Mouse (Mus musculus): ENCODE data around the gene Mxd1. TPM values are rescaled to one million over a fixed set of nuclear protein-coding genes. Genes with fewer than 3 reads are reported as not detected.

Mxd1 gene
- polyA plus RNA-seq, 1 experiment from 2014 or later: 16.7 TPM

- no peaks in the 10 kb centered on the region for H3K9me3 ChIP-seq (ENCODE audit: control insufficient read depth, low read length)
- H3K9ac ChIP-seq (ENCODE audit: low read length): no peak overlapping the region
- no peak overlapping the region for H3K27ac ChIP-seq (ENCODE audit: low read depth, low read length)
- H3K4me1 ChIP-seq (ENCODE audit: control insufficient read depth, insufficient read depth, low read length): no peaks in the 10 kb centered on the region
- ATAC-seq (ENCODE audit: low FRiP score) (no peak), DNase-seq (ENCODE audit: low spot score, missing footprints) (no peak)
- no peak overlapping the region for H3K4me3 ChIP-seq (ENCODE audit: low read depth, low read length)
- H3K4me2 ChIP-seq: no peak overlapping the region
- 87% methylated on average over 9 of the region's 9 CpGs for WGBS
- H3K36me3 ChIP-seq (ENCODE audit: control insufficient read depth, insufficient read depth, low read length): no peaks in the 10 kb centered on the region
- no peaks in the 10 kb centered on the region for H3K27me3 ChIP-seq (ENCODE audit: control insufficient read depth, insufficient read depth, low read length)
These were observed 8.6 kb downstream of the Mxd1 start for GRCm38 (mm10) chr6:86660161-86660877.

DNA sequence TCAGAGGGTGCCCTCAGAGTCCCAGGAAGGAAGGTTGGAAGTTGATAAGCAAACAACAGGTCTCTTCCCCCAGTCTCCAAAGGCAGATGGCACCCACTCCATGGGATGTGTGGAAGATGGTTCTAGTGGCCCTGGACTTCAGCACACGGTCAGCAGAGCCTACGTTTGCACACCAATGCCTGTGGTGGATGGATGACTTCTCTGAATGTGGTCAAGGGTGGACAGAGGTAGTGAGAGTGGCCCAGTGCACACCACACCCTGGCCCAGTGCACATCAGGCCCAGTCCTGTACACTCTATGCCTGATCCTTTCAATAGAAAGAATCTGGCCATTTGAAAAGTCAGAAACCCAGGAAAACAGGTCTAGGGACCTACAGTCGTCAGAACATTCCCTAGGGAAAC lies 10.5 kb downstream of the Mxd1 start:
- Histone ChIP-seq H3K4me3 (ENCODE audit: low read depth, low read length) (no peak overlapping the region), H3K4me1 (ENCODE audit: control insufficient read depth, insufficient read depth, low read length) (no peaks in the 10 kb centered on the region), H3K9me3 (ENCODE audit: control insufficient read depth, low read length) (no peaks in the 10 kb centered on the region), H3K27ac (ENCODE audit: low read depth, low read length) (no peak overlapping the region), H3K4me2 (no peak overlapping the region), H3K9ac (ENCODE audit: low read length) (no peak overlapping the region), H3K36me3 (ENCODE audit: control insufficient read depth, insufficient read depth, low read length) (no peaks in the 10 kb centered on the region), H3K27me3 (ENCODE audit: control insufficient read depth, insufficient read depth, low read length) (no peaks in the 10 kb centered on the region)
- DNase-seq (ENCODE audit: low spot score, missing footprints) (peak; percentile 62), ATAC-seq (ENCODE audit: low FRiP score) (no peak)
- WGBS: 88% methylated on average over 3 of the region's 3 CpGs

DNA sequence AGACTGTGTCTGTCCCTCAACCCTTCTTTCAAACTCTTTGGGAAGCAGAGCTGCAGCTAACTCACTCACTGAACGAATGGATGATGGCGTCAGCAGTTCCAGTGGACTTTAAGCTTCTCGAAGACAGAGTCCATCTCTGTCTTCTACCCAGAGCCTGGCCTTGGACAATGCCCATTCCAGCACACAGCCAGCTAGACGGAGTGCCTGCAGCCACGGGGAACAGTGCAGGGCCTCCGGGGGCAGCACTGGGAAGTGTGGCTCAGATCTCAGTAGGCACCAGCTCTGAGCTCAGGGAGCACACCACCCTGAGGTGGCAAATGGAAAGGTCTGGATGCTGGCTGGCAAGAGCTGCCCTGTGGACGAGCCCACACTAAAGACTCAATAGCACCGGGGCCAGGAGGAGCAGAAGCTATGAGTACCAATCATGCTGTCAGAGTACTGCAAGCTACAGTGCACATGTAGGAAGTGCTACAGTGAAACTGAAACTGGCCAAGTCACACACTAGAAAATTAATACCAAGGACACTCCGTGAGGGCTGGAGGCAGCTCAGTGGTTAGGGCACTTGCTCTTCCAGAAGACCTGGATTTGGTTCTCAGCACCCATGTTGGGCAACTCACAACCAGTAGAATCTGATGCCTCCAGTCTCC lies 14.6 kb downstream of the Mxd1 start:
- WGBS: 77% methylated on average over 9 of the region's 9 CpGs
- Histone ChIP-seq H3K36me3 (ENCODE audit: control insufficient read depth, insufficient read depth, low read length) (peaks cover 3% of the 10 kb centered on the region; the same call in 1 of the 2 replicates), H3K9ac (ENCODE audit: low read length) (no peak overlapping the region)

DNA sequence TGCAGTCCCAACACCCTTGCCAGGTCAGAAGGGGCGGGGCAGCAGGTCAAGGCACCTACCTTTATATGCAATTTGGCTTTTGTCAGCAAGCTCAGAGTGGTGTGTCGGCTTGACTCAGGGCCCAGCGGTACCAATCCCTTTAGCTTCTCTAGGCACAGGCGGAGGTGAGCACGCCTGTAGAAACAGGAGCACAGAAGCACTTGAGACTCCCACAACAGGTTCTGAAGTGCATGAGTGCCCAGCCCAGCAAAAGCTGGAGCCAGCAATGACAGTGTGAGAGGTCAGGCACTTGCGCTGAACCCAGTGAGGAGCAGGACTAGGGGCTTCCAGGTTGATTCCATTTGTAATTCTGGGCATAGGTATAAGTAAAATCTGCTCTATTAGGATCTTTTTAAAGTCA lies 15.9 kb downstream of the Mxd1 start:
- H3K4me3 ChIP-seq (ENCODE audit: low read depth, low read length): no peak overlapping the region
- no peak overlapping the region for H3K4me2 ChIP-seq
- no peaks in the 10 kb centered on the region for H3K4me1 ChIP-seq (ENCODE audit: control insufficient read depth, insufficient read depth, low read length)
- ATAC-seq (ENCODE audit: low FRiP score) (no peak), DNase-seq (ENCODE audit: low spot score, missing footprints) (no peak)
- peaks cover 3% of the 10 kb centered on the region; the same call in 1 of the 2 replicates for H3K36me3 ChIP-seq (ENCODE audit: control insufficient read depth, insufficient read depth, low read length)
- no peaks in the 10 kb centered on the region for H3K27me3 ChIP-seq (ENCODE audit: control insufficient read depth, insufficient read depth, low read length)
- H3K9me3 ChIP-seq (ENCODE audit: control insufficient read depth, low read length): no peaks in the 10 kb centered on the region
- 90% methylated on average over 6 of the region's 6 CpGs for WGBS
- H3K9ac ChIP-seq (ENCODE audit: low read length): no peak overlapping the region
- H3K27ac ChIP-seq (ENCODE audit: low read depth, low read length): no peak overlapping the region

More for the DNA sequence above, 14.6 kb downstream of the Mxd1 start:
- H3K27me3 ChIP-seq (ENCODE audit: control insufficient read depth, insufficient read depth, low read length): no peaks in the 10 kb centered on the region
- H3K4me1 ChIP-seq (ENCODE audit: control insufficient read depth, insufficient read depth, low read length): no peaks in the 10 kb centered on the region
- no peak overlapping the region for H3K4me2 ChIP-seq
- H3K4me3 ChIP-seq (ENCODE audit: low read depth, low read length): no peak overlapping the region
- no peak overlapping the region for H3K27ac ChIP-seq (ENCODE audit: low read depth, low read length)
- DNase-seq (ENCODE audit: low spot score, missing footprints): no peak
- no peaks in the 10 kb centered on the region for H3K9me3 ChIP-seq (ENCODE audit: control insufficient read depth, low read length)
- no peak for ATAC-seq (ENCODE audit: low FRiP score)

DNA sequence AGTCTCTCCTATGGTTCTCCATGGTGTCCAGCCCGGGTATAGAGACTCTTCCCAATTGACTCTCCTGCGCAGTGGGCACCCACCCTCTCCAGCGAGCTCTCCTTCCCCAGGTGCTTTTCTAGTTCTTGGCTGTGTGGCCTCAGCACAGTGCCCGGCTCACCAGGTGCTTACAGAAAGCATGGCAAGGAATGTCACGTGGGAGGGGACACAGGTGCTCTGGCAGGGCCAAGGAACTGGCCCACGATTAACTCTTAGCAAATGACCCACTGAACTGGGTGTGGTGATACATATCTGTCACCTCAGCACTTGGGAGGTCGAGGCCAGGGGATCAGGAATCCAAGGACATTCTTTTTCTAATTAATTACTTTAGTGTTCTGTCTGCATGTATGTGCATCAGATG lies 22.8 kb downstream of the Mxd1 start:
- no peaks in the 10 kb centered on the region for H3K4me1 ChIP-seq (ENCODE audit: control insufficient read depth, insufficient read depth, low read length)
- H3K9ac ChIP-seq (ENCODE audit: low read length): no peak overlapping the region
- 73% methylated on average over 7 of the region's 7 CpGs for WGBS
- H3K4me2 ChIP-seq: no peak overlapping the region
- H3K4me3 ChIP-seq (ENCODE audit: low read depth, low read length): no peak overlapping the region
- no peak for DNase-seq (ENCODE audit: low spot score, missing footprints)
- no peak overlapping the region for H3K27ac ChIP-seq (ENCODE audit: low read depth, low read length)
- H3K27me3 ChIP-seq (ENCODE audit: control insufficient read depth, insufficient read depth, low read length): no peaks in the 10 kb centered on the region
- no peaks in the 10 kb centered on the region for H3K9me3 ChIP-seq (ENCODE audit: control insufficient read depth, low read length)
- ATAC-seq (ENCODE audit: low FRiP score): no peak
- H3K36me3 ChIP-seq (ENCODE audit: control insufficient read depth, insufficient read depth, low read length): peaks cover 2% of the 10 kb centered on the region; the same call in 1 of the 2 replicates

GRCm38 (mm10) chr6:86645551-86645950 lies 23.4 kb downstream of the Mxd1 start:
- no peak overlapping the region for H3K4me2 ChIP-seq
- no peak overlapping the region for H3K27ac ChIP-seq (ENCODE audit: low read depth, low read length)
- H3K4me1 ChIP-seq (ENCODE audit: control insufficient read depth, insufficient read depth, low read length): no peaks in the 10 kb centered on the region
- H3K27me3 ChIP-seq (ENCODE audit: control insufficient read depth, insufficient read depth, low read length): no peaks in the 10 kb centered on the region
- H3K36me3 ChIP-seq (ENCODE audit: control insufficient read depth, insufficient read depth, low read length): no peaks in the 10 kb centered on the region; the same call in 1 of the 2 replicates
- DNase-seq (ENCODE audit: low spot score, missing footprints): no peak
- H3K9ac ChIP-seq (ENCODE audit: low read length): no peak overlapping the region
- no peak for ATAC-seq (ENCODE audit: low FRiP score)
- WGBS: 86% methylated on average over 4 of the region's 4 CpGs
- no peak overlapping the region for H3K4me3 ChIP-seq (ENCODE audit: low read depth, low read length)
- H3K9me3 ChIP-seq (ENCODE audit: control insufficient read depth, low read length): no peaks in the 10 kb centered on the region

- no peaks in the 10 kb centered on the region for H3K9me3 ChIP-seq (ENCODE audit: control insufficient read depth, low read length)
- no peaks in the 10 kb centered on the region for H3K27me3 ChIP-seq (ENCODE audit: control insufficient read depth, insufficient read depth, low read length)
- no peak overlapping the region for H3K4me3 ChIP-seq (ENCODE audit: low read depth, low read length)
- H3K27ac ChIP-seq (ENCODE audit: low read depth, low read length): no peak overlapping the region
- ATAC-seq (ENCODE audit: low FRiP score): no peak
- H3K4me2 ChIP-seq: no peak overlapping the region
- no peak for DNase-seq (ENCODE audit: low spot score, missing footprints)
- H3K36me3 ChIP-seq (ENCODE audit: control insufficient read depth, insufficient read depth, low read length): no peaks in the 10 kb centered on the region; the same call in 1 of the 2 replicates
- H3K9ac ChIP-seq (ENCODE audit: low read length): no peak overlapping the region
- H3K4me1 ChIP-seq (ENCODE audit: control insufficient read depth, insufficient read depth, low read length): no peaks in the 10 kb centered on the region
- WGBS: 81% methylated on average over 3 of the region's 3 CpGs
These were observed 24.1 kb downstream of the Mxd1 start for GRCm38 (mm10) chr6:86644775-86645400.

DNA sequence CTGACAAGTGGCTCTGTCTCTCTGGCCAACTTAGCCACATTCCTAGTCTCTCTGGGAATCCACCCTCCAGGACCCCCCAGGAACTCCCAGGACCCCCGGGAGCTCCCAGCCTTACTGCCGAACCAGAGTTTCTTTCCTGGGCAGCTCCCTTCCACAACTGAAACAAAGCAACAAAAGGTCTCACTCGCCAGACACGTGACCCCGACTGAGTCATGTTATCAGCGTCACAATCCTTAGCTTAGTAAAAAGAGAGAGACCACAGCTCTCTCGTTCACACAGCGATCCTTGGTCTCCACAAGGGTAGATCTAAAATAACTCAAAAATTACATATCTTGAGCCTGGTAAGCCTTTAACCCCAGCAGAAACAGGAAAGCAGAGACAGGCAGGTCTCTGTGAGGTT lies 27.2 kb downstream of the Mxd1 start:
- Histone ChIP-seq H3K27me3 (ENCODE audit: control insufficient read depth, insufficient read depth, low read length) (no peaks in the 10 kb centered on the region), H3K9ac (ENCODE audit: low read length) (no peak overlapping the region), H3K4me1 (ENCODE audit: control insufficient read depth, insufficient read depth, low read length) (no peaks in the 10 kb centered on the region), H3K9me3 (ENCODE audit: control insufficient read depth, low read length) (no peaks in the 10 kb centered on the region), H3K27ac (ENCODE audit: low read depth, low read length) (no peak overlapping the region), H3K4me2 (no peak overlapping the region), H3K36me3 (ENCODE audit: control insufficient read depth, insufficient read depth, low read length) (no peaks in the 10 kb centered on the region), H3K4me3 (ENCODE audit: low read depth, low read length) (no peak overlapping the region)
- 64% methylated on average over 8 of the region's 8 CpGs for WGBS
- DNase-seq (ENCODE audit: low spot score, missing footprints) (no peak), ATAC-seq (ENCODE audit: low FRiP score) (no peak)

- Histone ChIP-seq H3K4me2 (no peak overlapping the region), H3K9ac (ENCODE audit: low read length) (no peak overlapping the region), H3K9me3 (ENCODE audit: control insufficient read depth, low read length) (no peaks in the 10 kb centered on the region), H3K4me3 (ENCODE audit: low read depth, low read length) (no peak overlapping the region), H3K4me1 (ENCODE audit: control insufficient read depth, insufficient read depth, low read length) (no peaks in the 10 kb centered on the region), H3K27me3 (ENCODE audit: control insufficient read depth, insufficient read depth, low read length) (no peaks in the 10 kb centered on the region), H3K27ac (ENCODE audit: low read depth, low read length) (no peak overlapping the region), H3K36me3 (ENCODE audit: control insufficient read depth, insufficient read depth, low read length) (no peaks in the 10 kb centered on the region)
- DNase-seq (ENCODE audit: low spot score, missing footprints) (no peak), ATAC-seq (ENCODE audit: low FRiP score) (no peak)
- 90% methylated on average over 8 of the region's 8 CpGs for WGBS
These were observed 28.2 kb downstream of the Mxd1 start for GRCm38 (mm10) chr6:86640776-86641175.

Data from midbrain, embryonic 11.5 days (tissue).